Mouse (Mus musculus) olfactory bulb, adult 2 months (tissue): ENCODE measurements around the gene Cx3cr1. TPM values are rescaled to one million over a fixed set of nuclear protein-coding genes. Genes with fewer than 3 reads are reported as not detected.
"Not testable (repeated sequence)": the region's sequence is repeated elsewhere in the genome, so short reads cannot be mapped to it uniquely, and the experiment has no call there.

Experiments used
- H3K27ac ChIP-seq: fragments of 200-500 bp; 2 replicates; pipeline ENCODE4 v1.5.1; 2012; ENCODE audit warnings: low read depth, low read length; ENCODE audit not compliant: insufficient read depth
- H3K4me1 ChIP-seq: fragments of 200-500 bp; 2 replicates; pipeline ENCODE4 v1.6.1; 2012; ENCODE audit warnings: low read length; ENCODE audit not compliant: control insufficient read depth, insufficient read depth
- H3K4me3 ChIP-seq: fragments of 200-500 bp; 2 replicates; pipeline ENCODE4 v1.5.1; 2012; ENCODE audit warnings: mild to moderate bottlenecking, low read depth, low read length, moderate library complexity; ENCODE audit not compliant: insufficient read depth
- CTCF ChIP-seq: fragments of 200-500 bp; IDR thresholded peaks from 2 replicates; pipeline ENCODE4 v1.5.1; 2012; ENCODE audit warnings: low read depth, mild to moderate bottlenecking, low read length, moderate library complexity; ENCODE audit not compliant: insufficient read depth
- POLR2A ChIP-seq: fragments of 200-500 bp; IDR thresholded peaks from 2 replicates; pipeline ENCODE4 v1.6.1; 2012; ENCODE audit warnings: mild to moderate bottlenecking, low read depth, low read length, moderate library complexity; ENCODE audit not compliant: insufficient read depth
- WGBS: fragments of 180-500 bp; shearing (Covaris S2); methylation state at CpG from one replicate; pipeline ENCODE4 v1.1.7; 2018; 5-methylcytosine and 5-hydroxymethylcytosine counted together
- polyA plus RNA-seq: library from polyadenylated mRNA; stranded (reverse); fragments of >200 nt; gene quantifications from 2 replicates; pipeline ENCODE4 v1.2.4, GENCODE M21; 2012; ENCODE audit warnings: low replicate concordance; ENCODE audit not compliant: missing spikeins, insufficient read depth, insufficient read length

The Cx3cr1 gene
- polyA plus RNA-seq, 1 experiment, result not detected

- H3K4me1 ChIP-seq, result peaks cover 8% of the 10 kb centered on the region
- WGBS, result under 1% methylated on average over 62 of the region's 62 CpGs
- H3K4me3 ChIP-seq, result peak within 1 kb of the TSS; percentile 95
- peak within 1 kb of the TSS; percentile 90 for H3K27ac ChIP-seq
- peak; percentile 91 for TF ChIP-seq POLR2A
- TF ChIP-seq CTCF, result peak; percentile 52; the same call in 1 of the 2 replicates
Measured at GRCm38 (mm10) chr9:120110211-120111018, 40.7 kb upstream of the Cx3cr1 start, which contains the start of gene Slc25a38. Gene Slc25a38, plus strand, starts transcription at chr9:120110374.

- WGBS, result 94% methylated on average over 12 of the region's 12 CpGs
- H3K27ac ChIP-seq, H3K4me1 ChIP-seq, H3K4me3 ChIP-seq: not testable (repeated sequence)
Measured at GRCm38 (mm10) chr9:120108953-120109352, 39.3 kb upstream of the Cx3cr1 start.

DNA sequence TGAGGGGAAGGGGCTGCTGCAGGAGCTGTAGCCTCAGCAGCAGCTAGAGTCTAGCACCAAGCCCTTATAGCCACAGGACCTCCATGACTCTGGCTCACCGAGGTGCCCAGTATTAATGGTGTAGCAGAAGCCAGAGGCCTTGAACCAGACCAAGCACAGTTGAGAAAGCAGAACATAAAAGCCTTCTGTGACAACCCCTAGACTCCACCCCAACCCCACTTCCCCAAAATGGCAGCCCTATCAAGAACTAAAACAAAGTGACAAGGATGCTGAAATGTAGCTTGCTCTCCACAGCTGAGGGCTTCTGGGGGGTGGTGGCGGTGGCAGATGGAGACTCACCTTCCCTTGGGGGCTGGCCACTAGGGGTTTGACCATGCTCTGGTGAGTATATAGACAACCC, 31.5 kb upstream of the Cx3cr1 start:
- TF ChIP-seq POLR2A, result no peak
- no peak for TF ChIP-seq CTCF
- Histone ChIP-seq H3K4me1 (peaks cover 4% of the 10 kb centered on the region; the same call in 1 of the 2 replicates), H3K4me3 (no peak overlapping the region), H3K27ac (no peak overlapping the region)
- 100% methylated on average over 2 of the region's 2 CpGs for WGBS

DNA sequence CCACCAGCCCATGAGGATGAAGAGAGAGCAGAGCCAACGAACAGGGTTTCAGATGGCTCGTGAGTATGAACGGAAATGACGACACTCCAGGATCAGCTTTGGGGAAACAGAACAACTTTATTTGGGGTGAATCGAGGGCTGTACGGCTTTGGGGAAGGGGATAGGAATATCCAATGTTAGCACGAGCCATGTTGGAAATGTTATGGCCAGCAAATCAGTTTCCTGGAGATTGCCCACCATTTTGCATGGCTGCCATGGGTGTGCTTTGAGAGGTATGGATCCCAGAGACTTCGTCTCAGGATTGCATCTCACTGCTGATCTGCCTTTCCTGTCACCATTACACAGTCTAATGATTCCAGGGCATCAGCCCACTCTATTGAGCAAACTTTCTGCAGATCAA, 29.6 kb upstream of the Cx3cr1 start:
- WGBS, result 88% methylated on average over 8 of the region's 8 CpGs
- Histone ChIP-seq H3K27ac (no peak overlapping the region), H3K4me1 (peaks cover 4% of the 10 kb centered on the region; the same call in 1 of the 2 replicates), H3K4me3 (no peak overlapping the region)
- TF ChIP-seq CTCF, result no peak
- TF ChIP-seq POLR2A, result no peak

DNA sequence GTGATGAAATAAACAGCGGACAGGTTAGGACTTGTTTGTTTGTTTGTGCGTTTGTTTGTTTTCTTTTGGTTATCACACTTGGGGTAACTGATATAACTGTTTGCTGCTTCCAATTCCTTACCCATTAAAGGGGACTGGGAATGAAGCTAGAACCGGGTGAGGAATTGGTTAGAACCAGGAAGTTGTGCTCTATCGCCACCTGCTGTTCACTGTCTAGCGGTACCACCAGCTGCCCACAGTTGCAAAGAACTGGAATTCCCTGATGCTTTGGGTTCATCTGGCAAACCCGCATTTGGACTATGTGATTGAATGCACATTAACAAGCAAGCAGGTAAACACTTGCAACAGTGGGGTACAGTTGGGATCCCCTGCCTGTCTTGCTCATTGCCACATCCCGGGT, 29.0 kb upstream of the Cx3cr1 start:
- Histone ChIP-seq H3K4me3 (no peak overlapping the region), H3K4me1 (peaks cover 4% of the 10 kb centered on the region; the same call in 1 of the 2 replicates), H3K27ac (no peak overlapping the region)
- TF ChIP-seq CTCF (no peak), POLR2A (no peak)
- 17% methylated on average over 7 of the region's 7 CpGs for WGBS

DNA sequence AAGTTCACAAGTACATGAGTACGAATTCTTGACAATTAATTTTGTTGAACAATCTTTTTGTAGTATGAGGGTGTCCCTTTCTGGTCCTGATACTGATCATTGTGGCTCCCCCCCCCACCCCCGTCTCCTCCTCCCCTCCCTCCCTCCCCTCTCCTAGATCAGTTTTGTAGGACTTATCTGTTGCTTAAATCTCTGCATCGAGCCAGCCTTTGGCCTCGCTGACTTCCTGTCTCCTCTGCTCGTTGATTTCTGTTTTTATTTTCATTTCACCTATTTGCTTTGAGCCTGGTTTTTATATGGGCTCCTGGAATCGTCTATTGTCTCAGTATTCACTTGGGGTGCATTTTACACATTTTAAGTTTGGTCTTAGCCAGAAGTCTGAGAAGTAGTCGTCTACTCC, 26.2 kb upstream of the Cx3cr1 start:
- TF ChIP-seq POLR2A (no peak), CTCF (no peak)
- H3K4me1 ChIP-seq, result peaks cover 4% of the 10 kb centered on the region; the same call in 1 of the 2 replicates
- H3K4me3 ChIP-seq, result no peak overlapping the region
- no peak overlapping the region for H3K27ac ChIP-seq
- WGBS, result 69% methylated on average over 7 of the region's 7 CpGs

DNA sequence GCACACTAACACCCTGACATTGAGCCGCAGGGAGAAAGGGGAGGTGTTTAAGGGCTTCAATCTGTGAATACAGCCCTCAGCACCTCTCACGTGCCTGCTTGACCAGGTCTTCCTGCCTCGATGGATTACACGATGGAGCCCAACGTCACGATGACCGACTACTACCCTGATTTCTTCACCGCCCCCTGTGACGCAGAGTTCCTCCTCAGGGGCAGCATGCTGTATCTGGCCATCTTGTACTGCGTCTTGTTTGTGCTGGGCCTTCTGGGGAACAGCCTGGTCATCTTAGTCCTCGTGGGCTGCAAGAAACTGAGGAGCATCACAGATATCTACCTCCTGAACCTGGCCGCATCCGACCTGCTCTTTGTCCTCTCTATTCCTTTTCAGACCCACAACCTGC, 24.0 kb upstream of the Cx3cr1 start:
- WGBS, result 93% methylated on average over 13 of the region's 13 CpGs
- Histone ChIP-seq H3K27ac (no peak overlapping the region), H3K4me1 (peaks cover 4% of the 10 kb centered on the region; the same call in 1 of the 2 replicates), H3K4me3 (no peak overlapping the region)
- TF ChIP-seq POLR2A (no peak), CTCF (no peak)

DNA sequence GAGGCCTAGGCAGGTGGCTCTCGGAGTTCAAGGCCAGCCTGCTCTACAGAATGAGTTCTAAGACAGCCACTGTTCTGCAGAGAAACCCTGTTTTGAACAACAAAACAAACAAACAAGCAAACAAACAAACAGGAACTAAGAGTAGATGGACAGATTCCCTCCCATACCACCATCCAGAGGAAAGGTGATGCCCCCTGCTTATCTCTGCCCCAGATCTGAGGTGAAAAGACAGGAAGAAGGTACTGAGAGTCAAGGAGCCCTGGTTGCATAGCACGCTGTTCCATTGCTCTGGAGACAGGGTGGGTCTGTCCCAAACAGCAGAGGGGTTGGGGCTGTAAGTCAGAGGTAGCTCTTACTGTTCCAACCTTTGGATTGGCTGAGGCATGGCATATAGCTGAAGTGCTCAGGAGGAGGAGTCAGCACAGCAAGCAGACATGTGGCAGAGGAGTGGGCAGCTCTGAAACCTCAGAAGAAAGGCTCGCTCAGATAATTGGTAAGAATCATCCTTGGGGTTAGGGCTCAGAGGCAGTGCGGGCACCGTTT, 22.1 kb upstream of the Cx3cr1 start, which contains the start of gene Ccr8:
Gene Ccr8, plus strand, starts transcription at position 419 of the 543 bp plus-strand sequence.
- 79% methylated on average over 5 of the region's 5 CpGs for WGBS
- TF ChIP-seq POLR2A (no peak), CTCF (no peak)
- no peak within 1 kb of the TSS for H3K27ac ChIP-seq
- no peak within 1 kb of the TSS for H3K4me3 ChIP-seq
- H3K4me1 ChIP-seq, result no peaks in the 10 kb centered on the region

DNA sequence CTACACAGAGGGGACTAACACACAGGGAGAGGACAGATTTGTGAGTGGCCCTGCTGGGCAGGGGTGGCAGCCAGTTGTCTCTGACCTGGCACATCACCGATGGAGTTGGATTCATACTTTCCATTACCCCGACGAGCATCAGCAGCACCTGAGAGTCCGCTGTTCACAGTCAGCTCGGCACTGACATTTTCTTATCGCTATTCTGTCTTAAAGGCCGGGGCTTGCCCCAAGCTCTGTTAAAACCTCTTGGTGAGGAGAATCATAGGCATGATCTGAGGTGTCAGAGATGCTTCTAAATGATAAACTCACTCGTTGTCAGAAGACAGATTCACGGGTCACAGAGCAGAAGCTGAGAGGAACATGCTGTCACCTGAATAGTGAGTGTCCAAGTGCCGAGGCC, 21.4 kb upstream of the Cx3cr1 start:
- TF ChIP-seq POLR2A (no peak), CTCF (no peak)
- H3K4me1 ChIP-seq, result no peaks in the 10 kb centered on the region
- H3K27ac ChIP-seq, result no peak overlapping the region
- 87% methylated on average over 10 of the region's 10 CpGs for WGBS
- H3K4me3 ChIP-seq, result no peak overlapping the region

DNA sequence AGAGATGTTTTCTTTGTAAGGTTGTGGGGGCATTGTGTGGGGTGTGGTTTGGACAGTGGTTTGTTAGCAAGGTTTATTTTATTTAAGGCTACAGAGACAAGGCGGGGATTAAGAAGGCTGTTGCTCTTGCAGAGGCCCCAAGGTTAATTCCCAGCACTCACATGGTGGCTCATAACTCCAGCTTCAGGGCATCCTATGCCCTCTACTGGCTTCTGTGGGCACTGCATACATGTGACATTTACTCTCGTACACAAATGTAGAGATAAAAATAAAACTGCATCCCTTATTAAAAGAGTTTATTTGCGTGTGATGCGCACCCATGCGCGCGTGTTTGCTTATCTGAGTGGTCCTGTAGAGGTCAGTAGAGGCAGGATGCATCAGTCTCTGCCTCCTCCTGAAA, 19.4 kb upstream of the Cx3cr1 start:
- no peak overlapping the region for H3K4me3 ChIP-seq
- H3K27ac ChIP-seq, result no peak overlapping the region
- TF ChIP-seq CTCF, result no peak
- TF ChIP-seq POLR2A, result no peak
- no peaks in the 10 kb centered on the region for H3K4me1 ChIP-seq
- WGBS, result 84% methylated on average over 7 of the region's 7 CpGs
